Mouse (Mus musculus) cerebellum, postnatal 4 days (tissue): ENCODE data around the gene Zfp667.

Source experiments
- DNase-seq, 2 experiments: peaks; one replicate each; pipeline ENCODE4 v3.0.0; 2022; ENCODE audit warnings: low spot score in 2 of 2, mixed read lengths in 1 of 2

The Zfp667 gene

DNA sequence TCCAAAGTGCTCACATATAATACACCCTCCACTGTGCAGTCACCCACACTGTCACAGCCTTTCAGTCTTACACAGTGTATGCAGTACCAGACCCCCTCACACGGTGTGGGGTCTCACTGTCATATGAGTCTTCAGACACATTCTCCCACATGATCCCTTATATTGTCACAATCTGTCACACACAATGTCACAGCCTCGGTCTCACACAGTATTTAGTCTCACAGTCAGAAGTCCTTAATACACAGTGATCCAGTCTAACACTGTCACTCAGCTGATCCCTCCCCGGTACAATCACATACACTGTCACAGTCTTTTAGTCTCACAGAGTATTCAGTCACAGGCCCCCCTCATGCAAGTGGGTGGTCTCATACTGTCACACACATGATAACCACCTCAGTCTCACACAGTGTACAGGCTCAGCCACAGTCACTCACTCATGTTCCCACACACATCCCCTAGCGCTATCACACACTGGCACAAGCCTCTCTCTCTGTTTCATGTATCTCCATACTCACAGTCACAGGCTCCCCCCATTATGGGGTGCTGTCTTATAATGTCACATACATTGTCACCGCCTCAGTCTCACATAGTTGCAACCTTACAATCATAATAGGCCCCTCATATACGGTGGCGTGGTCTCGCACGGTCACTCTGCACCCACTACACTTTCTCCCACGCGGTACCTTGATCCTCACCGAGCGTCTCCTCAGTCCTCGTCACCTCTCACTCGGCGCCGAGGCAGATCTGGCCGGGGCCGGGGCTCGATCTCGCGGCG is 44.3 kb downstream of the Zfp667 start:
- no peak for DNase-seq

- DNase-seq = peak; percentile 55 to 86
Observed at GRCm38 (mm10) chr7:6331233-6331956, 45.0 kb downstream of the Zfp667 start, which contains the start of gene Zfp583. TSS of gene Zfp583 (minus strand) at chr7:6331285.

GRCm38 (mm10) chr7:6339865-6340264 is 53.5 kb downstream of the Zfp667 start:
- DNase-seq = no peak

GRCm38 (mm10) chr7:6343501-6344071 is 57.2 kb downstream of the Zfp667 start, which contains the start of gene Gm3854:
TSS of gene Gm3854 (plus strand) at chr7:6343759.
- DNase-seq = peak; percentile 32 to 66

- DNase-seq = no peak
Observed at GRCm38 (mm10) chr7:6344124-6344523, 57.7 kb downstream of the Zfp667 start.
